Mouse (Mus musculus) neutrophil, adult 5-6 weeks (primary cell): Measurements from ENCODE around the gene Vmn2r80. TPM values are rescaled to one million over a fixed set of nuclear protein-coding genes. Genes with fewer than 3 reads are reported as not detected.
"Not testable (repeated sequence)": the region's sequence is repeated elsewhere in the genome, so short reads cannot be mapped to it uniquely, and the experiment has no call there.

ENCODE experiments used
- ATAC-seq: fragments of 151-379, 151-347 bp; 2 replicates; pipeline ENCODE4 v1.8.0; 2017; ENCODE audit warnings: mild to moderate bottlenecking, moderate TSS enrichment; ENCODE audit not compliant: insufficient number of reproducible peaks, poor library complexity, low FRiP score, severe bottlenecking; ENCODE audit errors: extremely low read depth
- total RNA-seq: library from RNA; stranded (forward); fragments of 200-1000 nt; gene quantifications from 2 replicates; pipeline ENCODE4 v1.2.3, GENCODE M21; 2017

Gene Vmn2r80
- total RNA-seq = not detected in 2 replicates

DNA sequence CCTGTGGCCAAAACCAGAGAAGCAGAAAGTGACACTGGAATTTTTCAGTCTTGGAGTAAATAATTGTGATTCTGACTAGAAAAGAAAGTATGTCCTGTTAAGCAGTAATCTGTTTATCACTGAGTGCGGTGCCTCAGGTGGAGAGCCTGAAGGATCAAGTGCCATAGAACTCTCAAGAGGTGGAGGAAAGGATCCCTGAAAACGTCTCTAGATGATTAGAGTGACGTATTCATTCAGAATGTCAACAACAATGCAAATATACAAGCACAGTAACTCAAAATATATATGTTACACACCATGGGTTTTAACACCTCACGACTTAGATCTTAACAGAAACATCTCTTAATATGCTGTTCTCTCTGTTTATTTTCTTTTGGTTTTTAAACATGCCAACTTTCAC is at the start of gene Vmn2r80:
Gene Vmn2r80 (plus strand): TSS at position 301 of the 400 bp plus-strand sequence.
- not testable (repeated sequence) for ATAC-seq

DNA sequence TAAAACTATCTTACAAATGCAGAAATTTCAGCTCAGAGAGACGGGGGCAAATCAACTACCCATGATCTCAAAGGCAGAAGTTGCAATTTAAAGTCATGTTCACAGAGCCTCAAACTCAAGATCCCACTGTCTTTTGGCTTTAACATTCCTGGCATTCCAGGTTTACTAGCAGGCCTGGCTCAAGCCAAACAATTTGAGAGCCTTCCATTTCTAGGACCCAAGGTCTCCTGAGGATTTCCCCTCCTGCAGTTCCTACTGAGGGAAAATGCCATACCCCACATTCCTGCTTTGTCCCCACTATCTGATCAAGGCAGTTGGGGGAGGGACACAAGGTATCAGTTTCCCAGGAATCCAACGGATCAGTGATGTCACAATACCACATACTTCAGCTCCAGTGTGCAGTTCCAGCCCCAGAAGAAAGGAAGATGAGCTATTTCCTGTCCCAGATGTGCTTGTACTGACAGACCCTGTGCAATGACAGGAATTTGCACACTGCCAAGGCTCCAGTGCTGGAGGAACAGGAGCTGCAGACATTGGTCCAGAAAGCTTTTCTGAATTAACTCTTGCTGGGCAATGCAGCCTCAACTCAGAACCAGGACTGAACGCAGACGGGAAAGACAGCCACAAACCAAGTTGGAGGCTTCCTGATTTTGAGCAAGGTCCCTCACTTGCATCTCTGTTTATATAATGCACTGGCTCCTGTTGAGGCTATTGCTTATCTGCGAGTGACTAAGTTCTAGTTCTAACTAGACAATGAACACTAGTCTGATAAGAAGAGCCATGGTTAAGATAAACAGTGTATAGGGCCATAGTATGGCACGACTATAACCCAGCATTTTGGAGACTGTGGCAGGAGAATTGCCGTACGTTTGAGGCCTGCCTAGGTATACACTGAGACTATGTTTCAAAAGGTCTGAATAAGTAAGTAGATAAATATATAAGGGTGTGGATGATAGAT is 42.0 kb upstream of the Vmn2r80 start:
- no peak for ATAC-seq

DNA sequence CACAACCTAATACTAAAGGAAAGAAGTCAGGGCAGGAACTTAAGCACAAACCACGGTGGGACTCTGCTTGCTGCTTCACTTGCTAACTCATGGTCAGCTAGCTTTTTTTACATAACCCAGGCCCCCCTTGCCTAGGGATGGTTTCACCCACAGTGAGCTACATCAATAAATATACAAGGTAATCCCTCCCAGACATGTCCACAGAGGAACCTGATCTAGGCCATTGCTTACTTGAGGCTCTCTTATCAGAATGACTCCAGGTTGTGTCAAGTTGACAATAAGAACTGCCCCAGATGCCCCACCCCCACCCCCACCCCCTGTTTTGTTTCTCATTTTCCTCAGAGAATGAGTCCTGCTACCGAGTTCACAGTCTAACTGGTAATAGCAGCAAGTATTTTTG is 41.0 kb upstream of the Vmn2r80 start:
- no peak for ATAC-seq

DNA sequence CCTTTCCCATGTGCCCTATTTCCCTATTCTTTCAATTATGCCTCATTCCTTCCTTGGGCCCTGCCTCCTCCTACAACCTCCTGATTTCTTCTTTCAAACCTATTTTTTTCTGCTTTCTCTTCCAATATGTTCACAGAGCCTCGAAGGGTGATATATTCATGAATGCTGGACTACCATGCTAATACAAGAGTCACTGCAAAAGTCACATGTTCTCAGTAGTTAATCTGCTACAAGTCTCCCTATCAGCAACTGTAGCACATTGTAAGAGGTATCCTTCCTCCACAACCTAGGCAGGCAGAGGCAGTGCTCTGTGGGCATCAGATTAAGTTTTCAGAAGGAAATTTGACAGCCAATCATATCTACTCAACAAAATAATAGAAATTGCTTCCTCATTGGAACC is 39.4 kb upstream of the Vmn2r80 start:
- ATAC-seq = no peak

DNA sequence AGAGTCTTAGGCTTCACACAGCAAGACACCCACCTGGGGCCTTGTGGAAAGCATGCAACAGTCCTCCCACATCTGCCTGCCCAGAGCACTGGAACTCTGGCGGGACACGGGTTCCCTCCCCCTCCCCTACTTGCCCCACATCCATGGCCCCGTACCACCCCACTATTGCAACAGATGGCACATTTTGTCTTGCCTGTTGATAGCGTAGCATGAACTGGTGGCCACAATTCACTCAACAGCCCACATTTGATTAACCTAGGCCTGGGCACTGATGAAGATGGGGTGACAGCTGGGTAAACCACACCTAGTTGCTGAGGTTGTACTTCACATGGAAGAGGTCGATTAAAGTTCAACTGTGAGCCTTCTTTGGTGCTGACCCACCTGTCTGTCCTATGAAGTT is 38.1 kb upstream of the Vmn2r80 start:
- ATAC-seq = no peak

DNA sequence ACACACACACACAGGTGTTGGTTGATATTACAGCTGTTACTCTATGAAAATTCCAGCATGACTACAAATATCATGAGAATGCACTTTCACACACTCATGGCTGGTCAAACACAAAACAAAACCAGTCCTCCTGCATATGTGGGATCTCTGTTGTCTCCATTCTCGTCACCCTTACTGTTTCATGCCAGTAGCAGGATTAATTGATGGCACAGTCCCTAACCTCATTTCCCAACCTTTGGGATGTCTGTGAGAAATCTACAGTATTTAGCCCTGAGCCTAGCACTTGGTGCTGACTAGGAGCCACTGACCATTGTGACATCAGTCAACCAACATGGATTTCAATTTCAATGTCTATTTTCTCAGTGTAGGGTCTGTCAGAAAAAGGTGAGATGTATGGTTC is 33.5 kb upstream of the Vmn2r80 start:
- no peak for ATAC-seq

DNA sequence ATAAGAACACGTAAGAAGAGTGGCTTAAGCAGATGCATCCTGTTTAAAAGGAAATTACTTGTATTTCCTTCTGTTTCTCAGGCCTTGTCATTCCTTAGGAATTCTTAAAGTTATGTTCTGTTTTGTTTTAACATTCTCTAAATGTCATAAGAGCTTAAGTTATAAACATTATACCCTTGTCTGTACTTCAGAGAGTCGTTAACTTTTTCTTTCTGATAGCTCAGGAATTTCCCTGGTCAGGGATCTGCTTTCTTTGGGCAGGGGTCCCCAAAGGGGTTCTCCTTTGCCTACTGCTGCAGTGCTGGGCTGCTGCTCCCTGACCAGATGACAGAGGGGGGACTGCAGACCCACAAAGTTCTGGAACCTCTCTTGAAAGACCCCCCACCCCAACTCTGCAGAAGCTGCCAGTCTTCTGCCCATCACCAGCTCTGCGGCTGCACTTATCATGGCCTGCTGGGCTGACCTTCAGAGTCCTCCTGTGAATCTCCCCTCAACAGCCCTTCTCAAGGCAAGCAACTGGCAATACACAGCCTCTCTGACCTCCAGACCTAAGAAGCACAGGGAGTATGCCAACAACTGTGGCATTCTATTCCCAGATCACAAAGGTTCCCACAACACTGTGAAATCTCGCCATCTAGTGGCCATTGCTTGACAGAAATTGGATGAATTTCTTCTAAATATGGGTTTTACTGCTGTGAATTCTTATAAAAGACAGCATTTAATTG is 32.3 kb upstream of the Vmn2r80 start:
- 0 out of 2 replicates have a peak, but pooled peaks have one; percentile 33 for ATAC-seq

DNA sequence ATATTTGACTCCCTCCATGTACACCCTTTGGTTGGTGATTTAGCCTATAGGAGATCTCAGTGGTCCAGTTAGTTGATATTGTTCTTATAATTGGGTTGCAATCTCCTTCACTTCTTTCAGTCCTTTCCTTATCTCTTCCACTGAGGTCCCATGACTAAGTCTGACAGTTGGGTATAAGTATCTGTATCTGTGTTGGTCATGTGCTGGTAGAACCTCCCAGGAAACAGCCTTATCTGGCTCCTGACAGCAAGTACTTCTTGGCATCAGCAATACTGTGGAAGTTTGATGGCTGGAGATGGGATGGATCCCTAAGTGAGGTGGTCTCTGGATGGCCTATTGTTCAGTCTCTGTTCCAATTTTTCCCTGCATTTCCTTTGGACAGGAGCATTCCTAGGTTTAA is 3.0 kb downstream of the Vmn2r80 start:
- no peak for ATAC-seq

DNA sequence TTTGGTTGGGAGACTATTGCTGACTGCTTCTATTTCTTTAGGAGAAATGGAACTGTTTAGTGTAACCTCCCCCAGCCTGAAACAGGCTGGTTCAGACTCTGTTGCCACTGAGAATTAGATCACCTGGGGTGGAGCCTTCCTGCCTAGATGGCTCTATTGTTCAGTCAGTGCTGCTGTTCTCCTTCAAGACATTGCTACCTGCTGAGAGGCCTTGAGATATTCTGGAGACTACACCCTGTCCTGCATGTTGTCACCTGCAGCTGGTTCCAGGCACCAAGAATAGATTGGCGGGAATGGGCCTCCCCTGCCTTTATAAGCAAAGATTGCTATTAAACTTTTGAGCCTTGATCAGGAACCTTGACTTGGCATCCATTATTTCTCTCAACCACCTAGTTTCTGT is 51.4 kb downstream of the Vmn2r80 start:
- not testable (repeated sequence) for ATAC-seq

DNA sequence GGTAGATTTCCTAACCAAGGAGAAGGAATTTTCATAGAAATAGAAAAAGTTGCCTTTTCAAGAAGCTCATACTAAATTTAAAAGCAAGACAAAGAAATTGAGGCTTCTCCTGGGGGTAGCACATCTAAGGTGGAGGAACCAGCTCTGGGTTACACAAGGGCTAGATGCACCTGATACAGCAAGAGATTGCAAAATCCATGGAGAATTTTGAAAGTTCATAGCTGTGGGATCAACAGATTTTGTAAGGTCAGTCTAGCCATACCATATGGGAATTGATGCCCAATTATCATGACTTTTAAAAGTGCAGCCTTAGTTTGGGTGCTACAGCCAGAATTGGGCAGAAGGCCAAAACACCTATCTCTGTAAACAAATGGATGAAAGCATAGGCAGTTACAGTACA is 71.9 kb downstream of the Vmn2r80 start:
- no peak for ATAC-seq

DNA sequence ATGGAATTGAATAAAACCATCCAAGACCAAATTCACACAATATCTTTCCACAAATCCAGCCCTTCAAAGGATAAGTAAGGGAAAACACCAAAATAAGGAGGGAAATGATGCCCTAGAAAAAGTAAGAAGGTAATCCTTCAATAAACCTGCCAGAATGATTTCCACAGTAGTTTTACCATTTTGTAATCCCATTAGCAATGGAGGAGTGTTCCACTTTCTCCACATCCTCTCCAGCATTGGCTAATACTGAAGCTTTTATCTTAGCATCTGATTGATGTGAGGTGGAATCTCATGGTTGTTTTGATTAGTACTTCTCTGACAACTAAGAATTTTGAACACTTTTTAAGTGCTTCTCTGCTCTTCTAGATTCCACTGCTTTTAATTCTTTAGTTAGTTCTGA is 73.0 kb downstream of the Vmn2r80 start:
- ATAC-seq = no peak

DNA sequence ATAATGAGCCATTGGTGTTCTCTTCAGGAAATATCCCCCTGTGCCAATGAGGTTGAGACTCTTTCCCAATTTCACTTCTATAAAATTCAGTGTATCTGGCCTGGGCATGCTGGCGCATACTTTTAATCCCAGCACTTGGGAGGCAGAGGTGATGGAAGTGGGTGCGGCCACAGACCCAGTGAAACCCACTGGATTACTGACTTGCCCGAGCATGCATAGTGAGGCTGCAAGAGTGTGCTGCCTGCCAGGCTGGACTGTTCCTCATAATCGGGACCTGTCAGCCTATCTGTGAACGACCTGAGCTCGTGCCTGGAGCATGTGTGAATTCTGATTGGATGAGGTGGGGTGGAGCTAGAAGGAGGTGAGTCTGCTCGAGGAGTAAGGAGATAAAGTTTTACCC is 73.6 kb downstream of the Vmn2r80 start:
- ATAC-seq = no peak

Other genes starting within 250 kb of the Vmn2r80 start
- gene Olfr1354, start 235.6 kb upstream of the Vmn2r80 start, total RNA-seq = not detected in 2 replicates
- not detected in 2 replicates for gene Olfr8, start 198.1 kb upstream of the Vmn2r80 start, total RNA-seq
- gene Olfr1353, start 185.5 kb upstream of the Vmn2r80 start, total RNA-seq = not detected in 2 replicates
- gene Olfr1352, start 167.7 kb upstream of the Vmn2r80 start, total RNA-seq = not detected in 2 replicates
- gene Olfr1351, start 136.3 kb upstream of the Vmn2r80 start, total RNA-seq = not detected in 2 replicates
- gene Olfr57, start 120.0 kb upstream of the Vmn2r80 start, total RNA-seq = not detected in 2 replicates
- 24.1 and 25.1 TPM in 2 replicates for gene 2610008E11Rik, start 51.2 kb upstream of the Vmn2r80 start, total RNA-seq
- gene Vmn2r81, start 98.9 kb downstream of the Vmn2r80 start, total RNA-seq = 0.23 TPM in 1 of 2 replicates, not detected in the other
- gene Vmn2r82, start 207.8 kb downstream of the Vmn2r80 start, total RNA-seq = 0.12 TPM in 1 of 2 replicates, not detected in the other